Mouse (Mus musculus) embryonic fibroblast, embryonic 13.5 days (primary cell): ENCODE measurements around the gene Rhob.

ENCODE experiments used
- CTCF ChIP-seq: IDR thresholded peaks from 2 replicates; pipeline ENCODE4 v1.5.1; 2011; ENCODE audit warnings: mild to moderate bottlenecking, control low read depth, low read length, moderate library complexity, borderline replicate concordance; ENCODE audit not compliant: insufficient read depth
- POLR2A ChIP-seq: IDR thresholded peaks from 2 replicates; pipeline ENCODE4 v1.6.1; 2011; ENCODE audit warnings: low read depth, mild to moderate bottlenecking, control low read depth, low read length, moderate library complexity

- TF ChIP-seq CTCF (no peak), POLR2A (no peak)
Measured at GRCm38 (mm10) chr12:8482169-8482568, 17.6 kb downstream of the Rhob start.
